Mouse (Mus musculus): ENCODE data around the gene Lrrc63. TPM values are rescaled to one million over a fixed set of nuclear protein-coding genes. Genes with fewer than 3 reads are reported as not detected.
"Not testable (repeated sequence)": the region's sequence is repeated elsewhere in the genome, so short reads cannot be mapped to it uniquely, and the experiment has no call there.

Lrrc63 gene
- polyA plus RNA-seq, 1 experiment from 2014 or later, result 0.14 TPM

- Histone ChIP-seq H3K9me3 (ENCODE audit: control insufficient read depth, low read length) (no peaks in the 10 kb centered on the region), H3K4me1 (replicated peaks; ENCODE audit: control insufficient read depth, insufficient read depth, low read length) (peaks cover 3% of the 10 kb centered on the region), H3K9ac (ENCODE audit: low read length) (no peak overlapping the region), H3K27ac (ENCODE audit: low read length) (no peak overlapping the region), H3K4me3 (ENCODE audit: low read length) (no peak overlapping the region), H3K4me2 (ENCODE audit: low read depth, low read length) (no peak overlapping the region), H3K27me3 (ENCODE audit: control insufficient read depth, insufficient read depth, low read depth, low read length) (no peaks in the 10 kb centered on the region), H3K36me3 (ENCODE audit: control insufficient read depth, insufficient read depth, low read length) (no peaks in the 10 kb centered on the region)
- no peak for ATAC-seq (ENCODE audit: low read depth)
- 51% methylated on average over 9 of the region's 9 CpGs for WGBS
These were observed 17.5 kb upstream of the Lrrc63 start for GRCm38 (mm10) chr14:75148229-75148628.

GRCm38 (mm10) chr14:75147706-75148105 lies 17.0 kb upstream of the Lrrc63 start:
- ATAC-seq (ENCODE audit: low read depth); H3K4me3 ChIP-seq (ENCODE audit: low read length); H3K4me2 ChIP-seq (ENCODE audit: low read depth, low read length); H3K36me3 ChIP-seq (ENCODE audit: control insufficient read depth, insufficient read depth, low read length); H3K27me3 ChIP-seq (ENCODE audit: control insufficient read depth, insufficient read depth, low read depth, low read length); H3K9ac ChIP-seq (ENCODE audit: low read length); H3K4me1 ChIP-seq (replicated peaks; ENCODE audit: control insufficient read depth, insufficient read depth, low read length); H3K27ac ChIP-seq (ENCODE audit: low read length); H3K9me3 ChIP-seq (ENCODE audit: control insufficient read depth, low read length): not testable (repeated sequence)
- WGBS, result 64% methylated on average over 2 of the region's 2 CpGs

GRCm38 (mm10) chr14:75139225-75139624 lies 8.5 kb upstream of the Lrrc63 start:
- no peak overlapping the region for H3K4me2 ChIP-seq (ENCODE audit: low read depth, low read length)
- H3K4me3 ChIP-seq (ENCODE audit: low read length), result no peak overlapping the region
- H3K9me3 ChIP-seq (ENCODE audit: control insufficient read depth, low read length), result no peaks in the 10 kb centered on the region
- peaks cover 10% of the 10 kb centered on the region; the same call in 1 of the 2 replicates for H3K4me1 ChIP-seq (replicated peaks; ENCODE audit: control insufficient read depth, insufficient read depth, low read length)
- no peak for ATAC-seq (ENCODE audit: low read depth)
- no peaks in the 10 kb centered on the region for H3K36me3 ChIP-seq (ENCODE audit: control insufficient read depth, insufficient read depth, low read length)
- H3K9ac ChIP-seq (ENCODE audit: low read length), result no peak overlapping the region
- no peak overlapping the region for H3K27ac ChIP-seq (ENCODE audit: low read length)
- 88% methylated on average over 2 of the region's 2 CpGs for WGBS
- H3K27me3 ChIP-seq (ENCODE audit: control insufficient read depth, insufficient read depth, low read depth, low read length), result no peaks in the 10 kb centered on the region

GRCm38 (mm10) chr14:75138503-75138902 lies 7.8 kb upstream of the Lrrc63 start:
- no peak overlapping the region for H3K4me3 ChIP-seq (ENCODE audit: low read length)
- peaks cover 10% of the 10 kb centered on the region; the same call in 1 of the 2 replicates for H3K4me1 ChIP-seq (replicated peaks; ENCODE audit: control insufficient read depth, insufficient read depth, low read length)
- no peak overlapping the region for H3K9ac ChIP-seq (ENCODE audit: low read length)
- 47% methylated on average over 10 of the region's 10 CpGs for WGBS
- no peak overlapping the region for H3K4me2 ChIP-seq (ENCODE audit: low read depth, low read length)
- H3K36me3 ChIP-seq (ENCODE audit: control insufficient read depth, insufficient read depth, low read length), result no peaks in the 10 kb centered on the region
- no peaks in the 10 kb centered on the region for H3K9me3 ChIP-seq (ENCODE audit: control insufficient read depth, low read length)
- no peaks in the 10 kb centered on the region for H3K27me3 ChIP-seq (ENCODE audit: control insufficient read depth, insufficient read depth, low read depth, low read length)
- no peak overlapping the region for H3K27ac ChIP-seq (ENCODE audit: low read length)
- no peak for ATAC-seq (ENCODE audit: low read depth)

- Histone ChIP-seq H3K36me3 (ENCODE audit: control insufficient read depth, insufficient read depth, low read length) (no peaks in the 10 kb centered on the region), H3K9me3 (ENCODE audit: control insufficient read depth, low read length) (no peaks in the 10 kb centered on the region), H3K4me2 (ENCODE audit: low read depth, low read length) (peak overlapping the region; percentile 58), H3K9ac (ENCODE audit: low read length) (peak overlapping the region; percentile 66), H3K27me3 (ENCODE audit: control insufficient read depth, insufficient read depth, low read depth, low read length) (no peaks in the 10 kb centered on the region), H3K4me1 (replicated peaks; ENCODE audit: control insufficient read depth, insufficient read depth, low read length) (peaks cover 12% of the 10 kb centered on the region; the same call in 1 of the 2 replicates), H3K4me3 (ENCODE audit: low read length) (peak overlapping the region; percentile 49), H3K27ac (ENCODE audit: low read length) (peak overlapping the region; percentile 91)
- 31% methylated on average over 25 of the region's 25 CpGs for WGBS
- ATAC-seq (ENCODE audit: low read depth), result peak; percentile 71
These were observed 5.7 kb upstream of the Lrrc63 start for GRCm38 (mm10) chr14:75136119-75136966.

- peak overlapping the region; percentile 60 for H3K9ac ChIP-seq (ENCODE audit: low read length)
These were observed 749 bp upstream of the Lrrc63 start for GRCm38 (mm10) chr14:75131324-75131935.

GRCm38 (mm10) chr14:75121658-75122057 lies 9.0 kb downstream of the Lrrc63 start:
- H3K4me2 ChIP-seq (ENCODE audit: low read depth, low read length), result no peak overlapping the region
- no peaks in the 10 kb centered on the region for H3K9me3 ChIP-seq (ENCODE audit: control insufficient read depth, low read length)
- H3K36me3 ChIP-seq (ENCODE audit: control insufficient read depth, insufficient read depth, low read length), result no peaks in the 10 kb centered on the region
- H3K4me3 ChIP-seq (ENCODE audit: low read length), result no peak overlapping the region
- ATAC-seq (ENCODE audit: low read depth), result no peak
- 61% methylated on average over 8 of the region's 8 CpGs for WGBS
- H3K27me3 ChIP-seq (ENCODE audit: control insufficient read depth, insufficient read depth, low read depth, low read length), result no peaks in the 10 kb centered on the region
- no peak overlapping the region for H3K9ac ChIP-seq (ENCODE audit: low read length)
- no peak overlapping the region for H3K27ac ChIP-seq (ENCODE audit: low read length)
- H3K4me1 ChIP-seq (replicated peaks; ENCODE audit: control insufficient read depth, insufficient read depth, low read length), result no peaks in the 10 kb centered on the region

More at GRCm38 (mm10) chr14:75131324-75131935, 749 bp upstream of the Lrrc63 start:
- Histone ChIP-seq H3K4me3 (ENCODE audit: low read length) (peak overlapping the region; percentile 69), H3K36me3 (ENCODE audit: control insufficient read depth, insufficient read depth, low read length) (no peaks in the 10 kb centered on the region), H3K4me2 (ENCODE audit: low read depth, low read length) (peak overlapping the region; percentile 84), H3K27ac (ENCODE audit: low read length) (peak overlapping the region; percentile 75), H3K27me3 (ENCODE audit: control insufficient read depth, insufficient read depth, low read depth, low read length) (no peaks in the 10 kb centered on the region), H3K9me3 (ENCODE audit: control insufficient read depth, low read length) (no peaks in the 10 kb centered on the region), H3K4me1 (replicated peaks; ENCODE audit: control insufficient read depth, insufficient read depth, low read length) (peaks cover 12% of the 10 kb centered on the region; the same call in 1 of the 2 replicates)
- ATAC-seq (ENCODE audit: low read depth), result no peak
- 2% methylated on average over 12 of the region's 12 CpGs for WGBS

- no peak overlapping the region for H3K4me3 ChIP-seq (ENCODE audit: low read length)
- no peak overlapping the region for H3K4me2 ChIP-seq (ENCODE audit: low read depth, low read length)
- no peaks in the 10 kb centered on the region for H3K27me3 ChIP-seq (ENCODE audit: control insufficient read depth, insufficient read depth, low read depth, low read length)
- H3K36me3 ChIP-seq (ENCODE audit: control insufficient read depth, insufficient read depth, low read length), result no peaks in the 10 kb centered on the region
- H3K9ac ChIP-seq (ENCODE audit: low read length), result no peak overlapping the region
- H3K9me3 ChIP-seq (ENCODE audit: control insufficient read depth, low read length), result no peaks in the 10 kb centered on the region
- H3K27ac ChIP-seq (ENCODE audit: low read length), result no peak overlapping the region
- ATAC-seq (ENCODE audit: low read depth), result no peak
- H3K4me1 ChIP-seq (replicated peaks; ENCODE audit: control insufficient read depth, insufficient read depth, low read length), result no peaks in the 10 kb centered on the region
- 87% methylated on average over 5 of the region's 5 CpGs for WGBS
These were observed 27.7 kb downstream of the Lrrc63 start for GRCm38 (mm10) chr14:75102956-75103355.

- no peaks in the 10 kb centered on the region for H3K9me3 ChIP-seq (ENCODE audit: control insufficient read depth, low read length)
- no peaks in the 10 kb centered on the region for H3K36me3 ChIP-seq (ENCODE audit: control insufficient read depth, insufficient read depth, low read length)
- no peak overlapping the region for H3K27ac ChIP-seq (ENCODE audit: low read length)
- H3K4me3 ChIP-seq (ENCODE audit: low read length), result no peak overlapping the region
- WGBS, result 50% methylated on average over 6 of the region's 6 CpGs
- H3K9ac ChIP-seq (ENCODE audit: low read length), result no peak overlapping the region
- no peak overlapping the region for H3K4me2 ChIP-seq (ENCODE audit: low read depth, low read length)
- H3K27me3 ChIP-seq (ENCODE audit: control insufficient read depth, insufficient read depth, low read depth, low read length), result no peaks in the 10 kb centered on the region
- H3K4me1 ChIP-seq (replicated peaks; ENCODE audit: control insufficient read depth, insufficient read depth, low read length), result no peaks in the 10 kb centered on the region
- ATAC-seq (ENCODE audit: low read depth), result no peak
These were observed 52.7 kb downstream of the Lrrc63 start for GRCm38 (mm10) chr14:75077946-75078345.
